Mouse (Mus musculus) WW6 (cell line): ENCODE results near the gene Bola1.

Source experiments
- DNase-seq: peaks from one replicate; pipeline ENCODE4 v3.0.0-alpha.2; 2013; ENCODE audit warnings: low read depth, low spot score

Bola1 gene

DNA sequence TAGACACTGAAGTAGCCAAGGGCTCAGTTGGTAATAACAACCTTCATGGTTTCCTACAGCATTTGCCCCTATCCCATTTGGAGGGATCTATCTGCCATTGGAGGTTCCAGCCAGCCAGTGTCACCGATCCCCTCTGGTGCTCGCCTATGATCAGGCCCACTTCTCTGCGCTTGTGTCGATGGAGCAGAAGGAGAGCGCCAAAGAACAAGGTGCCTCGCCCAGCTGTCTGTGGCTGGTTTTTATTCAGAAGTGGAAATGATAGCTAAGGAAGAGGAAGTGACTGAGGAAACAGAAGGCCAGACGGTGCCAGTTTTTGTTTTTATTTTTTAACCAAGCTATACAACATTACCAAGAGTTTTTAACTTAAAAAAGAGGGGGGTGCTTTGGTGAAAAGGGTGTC, 67.7 kb downstream of the Bola1 start:
- DNase-seq: no peak

DNA sequence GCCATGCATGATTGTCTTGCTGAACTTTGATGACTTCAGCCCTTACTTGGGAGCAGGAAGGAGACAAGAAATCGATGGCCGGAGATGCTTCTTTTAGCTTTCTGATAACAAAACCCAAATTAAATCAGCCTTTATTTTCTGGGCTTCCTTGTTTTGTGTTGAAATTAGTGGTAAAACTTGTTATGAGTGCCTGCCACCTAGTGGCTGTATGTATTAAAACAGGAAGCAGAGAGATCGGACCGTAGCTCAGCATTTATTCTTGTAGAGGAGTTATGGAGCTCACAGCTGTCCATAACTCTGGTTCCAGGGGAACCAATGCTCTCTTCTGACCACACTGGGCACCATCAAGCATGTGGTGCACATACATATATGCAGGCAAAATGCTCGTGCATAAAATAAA, 71.6 kb downstream of the Bola1 start:
- DNase-seq: no peak
